Mouse (Mus musculus) layer of hippocampus, adult 2 months (tissue): ENCODE measurements around the gene Rbm43. TPM values are rescaled to one million over a fixed set of nuclear protein-coding genes. Genes with fewer than 3 reads are reported as not detected.

Source experiments
- DNase-seq, 2 experiments: peaks; one replicate each; pipeline ENCODE4 v3.0.0; 2022; ENCODE audit warnings: low spot score in 2 of 2
- H3K27ac ChIP-seq: fragments of 200-600 bp; 2 replicates; pipeline ENCODE4 v1.8.1; 2022
- H3K4me3 ChIP-seq: fragments of 200-600 bp; 2 replicates; pipeline ENCODE4 v1.8.1; 2022; ENCODE audit warnings: mild to moderate bottlenecking
- CTCF ChIP-seq: fragments of 200-600 bp; conservative IDR thresholded peaks from 2 replicates; pipeline ENCODE4 v1.8.1; 2022; ENCODE audit warnings: antibody characterized with exemption, mild to moderate bottlenecking, moderate library complexity
- total RNA-seq, 2 experiments: library from RNA; stranded (reverse); gene quantifications; 2 replicates each; pipeline ENCODE4 v1.2.3; 2021

Rbm43 gene
- total RNA-seq, 2 experiments from 2014 or later, result 17.0 to 17.9 TPM

DNA sequence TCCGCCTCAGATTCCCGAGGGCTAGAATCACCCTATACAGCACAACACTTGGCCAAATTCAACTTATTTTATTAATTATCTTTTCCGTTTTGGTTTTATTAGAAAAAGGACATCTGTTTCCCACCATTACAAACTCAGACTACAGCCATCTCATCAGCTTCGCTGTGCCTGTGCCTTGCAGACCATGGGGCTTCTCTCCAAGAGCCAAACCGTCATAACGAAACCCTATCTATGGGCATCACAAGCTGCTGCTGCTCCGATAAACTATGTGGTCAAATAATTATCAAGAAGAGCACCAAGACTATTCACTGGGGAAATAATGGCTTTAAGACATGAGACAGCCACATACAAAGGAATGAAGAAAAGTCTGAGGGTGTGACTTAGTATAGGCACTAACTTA lies 6.9 kb upstream of the Rbm43 start:
- no peak overlapping the region for H3K27ac ChIP-seq
- no peak overlapping the region for H3K4me3 ChIP-seq
- no peak for DNase-seq
- no peak for TF ChIP-seq CTCF

DNA sequence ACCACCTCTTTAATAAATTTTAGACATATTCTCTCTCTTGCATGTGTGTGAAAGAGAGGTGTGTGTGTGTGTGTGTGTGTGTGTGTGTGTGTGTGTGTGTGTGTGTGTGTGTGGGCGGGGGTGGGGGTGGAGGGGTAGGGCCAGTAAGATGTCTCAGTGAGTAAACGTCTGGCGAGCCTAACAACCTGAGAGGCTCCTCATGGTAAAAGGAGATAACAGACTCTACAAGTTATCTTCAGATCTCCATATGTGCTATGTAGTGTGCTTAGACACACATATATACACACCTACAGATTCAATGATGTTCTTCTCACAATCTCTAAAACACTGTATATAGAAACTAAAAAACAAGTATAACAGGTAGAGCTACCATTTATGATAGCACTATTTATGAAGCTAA lies 3.8 kb upstream of the Rbm43 start:
- DNase-seq, result no peak
- H3K27ac ChIP-seq, result no peak overlapping the region
- no peak overlapping the region for H3K4me3 ChIP-seq
- no peak for TF ChIP-seq CTCF

DNA sequence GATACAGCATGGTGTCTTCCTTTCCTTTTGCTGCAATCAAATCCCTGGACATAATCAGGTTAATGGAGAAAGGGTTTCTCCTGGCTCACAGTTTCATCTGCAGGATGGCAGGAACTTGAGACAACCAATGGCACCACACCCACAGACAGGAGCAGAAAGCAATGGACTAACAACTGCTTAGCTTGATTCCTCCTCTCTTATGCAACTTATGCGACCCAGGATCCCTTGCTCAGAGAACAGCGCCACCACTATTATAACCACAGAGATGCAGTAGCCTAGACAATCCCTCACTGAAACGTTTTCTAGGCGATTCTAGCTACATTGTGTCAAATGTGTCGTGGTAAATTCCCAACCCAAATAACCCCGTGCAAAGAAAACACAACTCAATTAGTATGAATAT lies 2.0 kb upstream of the Rbm43 start:
- TF ChIP-seq CTCF, result no peak
- no peak overlapping the region for H3K4me3 ChIP-seq
- no peak overlapping the region for H3K27ac ChIP-seq
- DNase-seq, result no peak

DNA sequence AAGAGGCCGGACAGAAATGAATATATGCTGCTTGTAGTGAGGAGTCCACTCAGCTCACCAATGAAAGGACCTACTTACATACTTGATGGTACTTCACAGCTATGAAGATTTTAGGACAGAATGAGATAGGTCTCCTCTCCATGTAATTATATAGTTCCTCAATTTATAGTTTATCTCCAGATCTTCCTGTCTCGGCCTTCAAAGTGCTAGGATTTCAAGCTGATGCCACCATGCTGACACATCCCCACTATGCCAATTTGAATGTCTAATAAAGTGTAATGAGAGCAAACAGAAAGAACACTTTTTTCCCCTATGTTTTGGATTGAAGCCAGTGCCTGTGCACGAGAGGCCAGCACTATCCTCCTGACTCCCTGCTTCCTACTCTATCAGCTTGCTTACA lies 1.6 kb upstream of the Rbm43 start:
- no peak for DNase-seq
- TF ChIP-seq CTCF, result no peak
- no peak overlapping the region for H3K4me3 ChIP-seq
- no peak overlapping the region for H3K27ac ChIP-seq

DNA sequence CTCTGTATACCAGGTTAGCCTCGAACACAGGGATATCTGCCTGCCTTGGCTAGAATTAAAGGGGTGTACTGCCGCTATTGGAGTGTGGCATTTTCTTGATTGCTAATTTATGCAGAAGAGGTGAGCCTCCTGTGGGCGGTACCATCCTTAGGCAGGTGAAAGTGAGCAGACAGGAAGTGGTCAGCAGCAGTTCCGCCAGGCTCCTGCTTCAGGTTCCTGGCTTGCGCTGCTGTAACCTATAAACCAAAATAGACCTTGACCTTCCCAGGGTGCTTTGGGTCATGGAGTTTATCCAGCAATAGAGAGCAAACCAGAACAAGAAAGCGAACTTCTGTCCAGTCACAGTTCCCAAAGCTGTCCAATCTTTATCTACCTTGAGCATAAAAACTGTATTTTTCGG lies 958 bp upstream of the Rbm43 start:
- Histone ChIP-seq H3K4me3 (no peak overlapping the region), H3K27ac (no peak overlapping the region)
- DNase-seq, result no peak
- no peak for TF ChIP-seq CTCF

DNA sequence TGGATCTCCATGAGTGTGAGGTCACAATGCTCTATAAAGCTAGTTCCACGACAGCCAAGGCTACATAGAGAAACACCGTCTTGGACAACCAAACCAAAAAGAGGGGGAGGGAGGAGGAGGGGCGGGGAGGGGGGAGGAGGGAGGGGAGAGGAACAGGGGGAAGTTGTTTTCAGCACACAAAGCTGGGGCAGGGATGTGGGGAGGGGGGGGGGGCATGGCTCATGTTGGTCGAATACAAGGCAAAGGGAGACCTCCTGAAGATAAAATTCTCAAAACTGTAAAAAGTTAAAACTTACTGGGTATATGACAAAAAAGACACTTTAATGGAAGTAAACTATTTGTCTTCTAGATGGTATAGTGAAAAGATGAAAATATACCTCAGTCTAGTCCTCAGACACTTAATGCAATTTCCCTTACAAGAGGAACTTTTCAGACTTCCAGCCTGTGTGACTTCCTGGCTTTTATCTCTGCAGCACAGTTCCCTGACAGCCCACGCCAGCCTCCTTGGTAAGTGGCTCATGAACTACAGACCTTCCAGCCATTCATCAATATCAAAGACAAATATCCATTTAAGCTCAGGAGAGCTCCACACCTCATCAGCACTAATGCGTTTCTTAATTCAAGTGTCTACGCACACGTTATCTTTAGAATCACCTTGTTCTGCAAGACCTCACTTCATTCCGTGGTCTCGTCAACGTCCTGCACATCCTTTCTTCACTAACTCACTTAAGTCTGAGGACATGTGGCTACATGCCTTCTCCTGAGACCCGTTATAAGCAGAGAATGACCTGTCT lies 1.4 kb downstream of the Rbm43 start:
- DNase-seq, result no peak

DNA sequence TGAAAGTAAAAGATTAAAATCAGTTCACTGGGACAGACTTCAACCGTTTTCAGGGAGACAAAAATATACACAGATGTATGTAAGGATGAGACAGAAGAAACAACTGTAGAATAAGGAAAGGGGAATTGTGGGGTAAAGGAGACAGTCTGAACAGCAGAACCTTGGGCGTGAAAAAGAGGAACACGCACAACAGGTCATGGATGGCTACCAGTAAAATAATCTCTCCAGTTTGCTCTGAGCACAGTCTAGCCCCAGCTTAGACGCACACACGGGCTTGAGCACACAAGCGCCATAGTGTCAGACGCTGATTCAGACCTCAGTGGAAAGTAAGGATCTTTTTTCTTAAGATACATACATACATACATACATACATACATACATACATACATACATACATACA lies 3.7 kb downstream of the Rbm43 start:
- Histone ChIP-seq H3K27ac (no peak overlapping the region), H3K4me3 (no peak overlapping the region)
- TF ChIP-seq CTCF, result no peak
- DNase-seq, result no peak

More for the DNA sequence above, 1.4 kb downstream of the Rbm43 start:
- H3K27ac ChIP-seq, result no peak overlapping the region
- TF ChIP-seq CTCF, result no peak
- H3K4me3 ChIP-seq, result peak overlapping the region; percentile 28

DNA sequence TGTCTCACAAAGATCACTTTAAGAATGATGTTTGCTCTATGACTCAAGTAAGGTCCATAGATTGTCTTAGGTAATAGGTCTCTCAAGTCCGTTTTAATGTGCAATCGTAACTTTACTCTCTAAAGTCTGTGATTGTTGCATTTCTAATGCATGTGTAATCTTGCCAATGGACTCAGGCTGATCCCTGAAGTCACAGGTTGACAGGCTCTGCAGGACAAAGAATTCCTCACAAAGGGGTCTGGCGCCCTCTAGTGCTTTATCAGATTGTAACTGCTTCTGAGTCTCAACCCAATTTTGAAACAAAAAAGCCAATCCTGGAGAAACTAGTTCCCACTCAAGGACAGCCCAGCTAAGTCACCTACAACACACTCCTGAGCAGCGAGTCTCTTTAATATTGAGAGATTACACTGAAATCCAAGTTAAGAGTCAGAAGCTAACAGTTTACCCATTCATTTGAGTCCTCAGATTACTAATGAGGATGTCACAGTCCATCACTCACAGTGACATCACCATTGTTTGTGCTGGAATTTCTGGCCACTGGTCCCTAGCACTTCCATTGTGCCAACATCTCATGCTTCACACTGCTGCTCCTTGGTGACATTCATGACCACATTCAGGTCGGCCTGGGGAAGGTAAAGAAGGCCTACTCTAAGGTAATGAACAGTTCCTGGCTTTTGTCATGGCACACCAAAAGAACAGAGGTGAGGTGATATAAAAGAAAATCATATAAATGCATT lies 19.9 kb downstream of the Rbm43 start:
- TF ChIP-seq CTCF, result peak; percentile 90
- no peak overlapping the region for H3K4me3 ChIP-seq

DNA sequence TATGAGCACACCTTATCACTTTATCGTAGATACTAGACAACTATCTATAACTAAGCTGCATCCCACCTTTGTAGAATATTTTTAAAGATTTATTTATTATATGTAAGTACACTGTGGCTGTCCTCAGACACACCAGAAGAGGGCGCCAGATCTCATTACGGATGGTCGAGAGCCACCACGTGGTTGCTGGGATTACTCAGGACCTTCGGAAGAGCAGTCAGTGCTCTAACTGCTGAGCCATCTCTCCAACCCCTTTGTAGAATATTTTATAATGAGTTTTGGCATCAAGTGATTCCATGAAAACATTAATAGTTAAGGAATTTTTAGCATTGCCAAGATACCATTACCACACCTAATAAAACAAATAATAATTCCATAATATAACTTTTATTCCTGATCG lies 20.4 kb downstream of the Rbm43 start:
- no peak for DNase-seq
- Histone ChIP-seq H3K27ac (no peak overlapping the region), H3K4me3 (no peak overlapping the region)
- no peak for TF ChIP-seq CTCF

More for the DNA sequence above, 19.9 kb downstream of the Rbm43 start:
- no peak overlapping the region for H3K27ac ChIP-seq
- peak; percentile 69 to 80 for DNase-seq

DNA sequence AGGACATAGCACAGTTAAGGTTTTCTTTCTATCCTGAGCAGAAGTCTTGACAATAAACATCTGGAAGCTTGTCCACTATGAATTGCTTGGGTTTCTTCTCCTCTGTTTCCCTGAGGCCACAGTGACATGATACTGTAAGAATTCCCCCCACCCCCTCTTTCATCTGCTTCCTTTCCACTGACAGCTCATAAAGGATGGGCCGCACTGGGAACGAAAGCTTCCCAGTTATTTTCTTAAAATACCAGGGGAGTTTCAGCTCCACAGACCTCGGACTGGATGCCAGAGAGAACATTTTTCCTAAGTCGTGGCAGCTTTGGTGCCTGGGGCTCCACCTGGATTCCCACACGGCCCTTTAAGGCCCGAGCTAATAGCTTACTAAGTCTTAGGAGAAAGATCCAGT lies 22.2 kb downstream of the Rbm43 start:
- DNase-seq, result no peak
- Histone ChIP-seq H3K27ac (no peak overlapping the region), H3K4me3 (no peak overlapping the region)
- no peak for TF ChIP-seq CTCF

DNA sequence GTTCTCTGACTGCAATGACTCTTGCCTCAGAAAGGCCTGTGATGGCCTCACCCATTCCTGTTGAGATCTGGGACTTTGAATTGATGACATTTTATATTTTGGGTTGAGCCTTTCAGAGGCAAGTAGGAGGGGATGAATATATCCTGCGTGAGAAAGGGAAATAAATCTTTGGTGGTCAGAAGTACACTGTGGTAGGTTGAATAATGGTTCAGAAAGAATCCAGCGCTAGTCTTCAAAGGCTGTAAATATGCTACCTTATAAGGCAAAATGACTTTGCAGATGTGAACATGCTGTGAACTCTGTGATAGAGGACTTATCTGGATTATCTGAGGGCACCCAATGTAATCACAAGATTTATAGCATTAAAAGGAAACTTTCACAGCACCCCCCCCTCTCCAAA lies 23.1 kb downstream of the Rbm43 start:
- no peak overlapping the region for H3K27ac ChIP-seq
- no peak for DNase-seq
- H3K4me3 ChIP-seq, result no peak overlapping the region
- TF ChIP-seq CTCF, result no peak

DNA sequence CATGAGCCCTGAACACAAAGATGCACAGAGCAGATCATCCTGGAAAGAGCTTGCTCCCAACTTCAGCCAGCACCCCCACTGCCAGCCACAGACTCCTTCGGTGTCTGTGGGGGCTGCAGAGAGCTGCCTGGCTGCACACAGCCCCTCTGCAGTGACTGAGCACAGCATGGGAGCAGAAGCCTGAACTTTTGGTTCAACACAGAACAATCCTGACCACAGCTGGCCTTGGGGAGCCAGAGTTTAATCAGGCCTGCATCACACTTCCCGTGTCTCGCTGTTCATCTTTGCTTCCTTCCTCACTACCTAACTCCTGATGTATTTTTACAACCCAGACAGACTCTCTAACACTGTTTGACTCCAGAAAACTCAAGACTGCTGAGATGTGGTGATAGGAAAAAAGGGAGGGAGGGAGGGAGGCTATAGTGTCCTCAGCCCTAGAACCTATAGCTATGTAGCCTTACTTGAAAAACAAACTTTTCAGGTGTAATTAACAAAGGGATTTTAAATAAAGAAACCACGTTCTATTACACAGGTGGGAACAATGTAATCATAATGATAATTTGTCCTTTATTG lies 27.3 kb downstream of the Rbm43 start:
- Histone ChIP-seq H3K27ac (no peak overlapping the region), H3K4me3 (no peak overlapping the region)
- no peak for TF ChIP-seq CTCF
- no peak for DNase-seq

DNA sequence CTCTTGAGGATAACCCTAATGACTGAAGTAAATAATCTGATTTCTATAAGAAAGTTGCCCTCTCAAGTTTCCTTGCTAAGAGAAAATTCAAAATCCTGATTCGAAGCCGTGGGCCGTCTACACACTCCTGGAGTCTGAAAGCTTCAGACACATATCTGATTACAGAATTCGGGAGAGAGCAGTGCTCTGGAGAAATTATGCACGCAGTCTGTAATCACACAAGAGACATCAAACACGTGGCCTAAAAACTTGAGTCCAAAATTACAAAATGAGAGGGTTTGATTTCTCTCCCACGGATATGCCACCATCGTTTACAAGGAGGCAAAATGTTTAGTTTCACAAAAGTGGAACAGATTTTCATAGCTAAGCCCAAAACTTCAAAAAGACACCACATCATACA lies 29.3 kb downstream of the Rbm43 start:
- Histone ChIP-seq H3K27ac (no peak overlapping the region), H3K4me3 (no peak overlapping the region)
- TF ChIP-seq CTCF, result no peak
- no peak for DNase-seq

DNA sequence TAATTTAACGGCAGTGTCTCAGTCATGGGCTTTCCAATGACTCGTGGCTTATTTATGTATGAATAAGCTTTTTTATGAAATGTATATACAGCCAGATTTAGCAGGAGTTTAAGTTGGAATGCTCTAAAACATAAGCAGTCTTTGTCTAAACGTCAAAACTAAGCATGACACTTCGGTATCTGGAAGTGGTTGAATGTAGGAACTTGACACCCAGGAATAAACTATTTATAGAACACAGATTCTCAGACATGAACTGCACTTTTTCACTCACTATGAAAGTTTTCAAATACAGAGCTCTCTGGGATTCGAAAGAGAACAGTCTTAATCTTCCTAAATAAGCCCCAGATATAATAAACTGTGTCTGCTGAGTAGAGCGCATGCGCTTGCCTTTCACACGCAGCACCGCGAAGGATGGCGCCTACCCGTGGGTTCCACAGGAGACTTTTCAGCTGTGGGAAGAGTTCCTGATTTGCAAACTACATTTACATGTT lies 42.5 kb downstream of the Rbm43 start:
- Histone ChIP-seq H3K4me3 (no peak overlapping the region), H3K27ac (no peak overlapping the region)
- TF ChIP-seq CTCF, result no peak
- DNase-seq, result no peak
